Mouse (Mus musculus) spleen, embryonic (tissue): ENCODE data around the gene Sun1.

Source experiments
- CTCF ChIA-PET: fragments of 350-600 bp; sonication (Branson Sonifier 250); formaldehyde crosslinking; loops from one replicate; lab custom pipeline; 2022; lab: Charles Lee

Gene Sun1

GRCm38 (mm10) chr5:139283460-139284180, 83.2 kb downstream of the Sun1 start:
- CTCF ChIA-PET, result interaction anchor here (0.7 to 2.1 kb wide), 3 partner anchors 11 to 42 kb away, joined by 4 to 8 read pairs (median 5); partner anchors contain the start of gene Adap1

- CTCF ChIA-PET, result interaction anchor here (1.5 kb wide), 1 partner anchor 16 kb away, joined by 3 read pairs; no protein-coding TSS in a partner anchor
These were observed 85.1 kb downstream of the Sun1 start for GRCm38 (mm10) chr5:139285383-139286067.

- CTCF ChIA-PET, result no interaction called here
These were observed 85.9 kb downstream of the Sun1 start for GRCm38 (mm10) chr5:139286142-139286941.

GRCm38 (mm10) chr5:139287099-139287498, 86.7 kb downstream of the Sun1 start:
- CTCF ChIA-PET, result interaction anchor here (0.5 kb wide), 1 partner anchor 715 kb away, joined by 3 read pairs; no protein-coding TSS in a partner anchor

- CTCF ChIA-PET, result no interaction called here
These were observed 87.3 kb downstream of the Sun1 start for GRCm38 (mm10) chr5:139287787-139288186.

DNA sequence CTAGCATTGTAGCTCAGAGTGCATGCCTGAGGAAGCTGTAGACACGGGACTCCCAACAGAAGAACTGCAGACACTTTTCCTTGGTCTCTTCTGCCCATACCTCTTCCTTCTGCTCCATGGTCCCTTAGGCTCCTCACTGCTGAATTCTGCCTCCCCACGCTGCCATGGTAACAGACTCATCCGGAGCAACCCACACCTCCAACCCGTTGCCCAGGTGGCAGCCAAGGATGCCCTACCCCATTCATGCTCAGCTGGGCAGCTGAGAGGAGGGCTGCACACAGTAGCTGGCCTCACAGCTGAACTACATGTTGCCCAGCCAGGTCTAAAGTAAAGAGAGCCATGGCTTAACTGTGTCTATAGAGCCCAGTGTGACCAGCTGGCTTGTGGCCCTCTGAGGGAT, 88.2 kb downstream of the Sun1 start:
- CTCF ChIA-PET, result no interaction called here

DNA sequence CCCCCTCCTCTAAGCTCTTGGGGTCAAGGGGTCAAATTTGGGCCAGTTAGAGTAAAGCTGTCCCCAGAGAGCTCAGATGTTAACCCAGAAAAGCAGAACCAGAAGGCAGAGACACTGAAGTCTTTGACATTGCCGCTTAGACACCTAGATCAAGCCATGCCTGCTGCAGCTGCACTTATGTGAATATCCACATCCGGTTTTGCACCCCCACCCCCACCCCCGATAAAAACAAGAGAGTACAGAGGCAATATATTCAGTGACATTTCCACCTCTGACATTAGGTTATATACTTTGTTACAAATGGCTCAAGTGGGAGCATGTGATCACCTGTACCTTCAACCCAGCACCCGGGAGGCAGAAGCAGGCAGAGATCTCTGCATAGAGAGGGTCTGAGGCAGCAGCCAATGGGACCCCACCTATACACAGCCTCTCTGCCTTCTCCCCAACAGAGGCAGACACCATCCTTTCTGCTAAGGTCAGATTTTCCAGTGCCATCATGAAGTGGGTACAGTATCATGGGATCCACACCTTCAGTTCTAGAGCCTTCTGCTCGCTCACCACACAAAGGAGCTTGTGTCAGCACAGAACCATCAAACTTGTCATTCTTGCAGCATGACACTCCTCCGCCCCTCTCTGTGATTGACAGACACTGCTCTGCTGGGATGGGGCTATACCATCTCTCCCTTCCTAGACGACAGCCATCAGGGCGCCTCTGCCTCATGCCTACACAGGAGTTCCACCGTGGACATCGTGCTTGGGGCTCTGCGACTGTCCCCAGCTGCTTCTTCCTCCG, 90.2 kb downstream of the Sun1 start:
- CTCF ChIA-PET, result interaction anchor here (0.7 kb wide), 1 partner anchor 242 kb away, joined by 5 read pairs; no protein-coding TSS in a partner anchor

- CTCF ChIA-PET, result interaction anchor here (1.5 kb wide), 1 partner anchor 33 kb away, joined by 3 read pairs; the partner anchor contains the start of gene Adap1
These were observed 91.5 kb downstream of the Sun1 start for GRCm38 (mm10) chr5:139291811-139292560.

GRCm38 (mm10) chr5:139294089-139294488, 93.7 kb downstream of the Sun1 start:
- CTCF ChIA-PET, result interaction anchor here (0.5 kb wide), 1 partner anchor 10 kb away, joined by 8 read pairs; no protein-coding TSS in a partner anchor

DNA sequence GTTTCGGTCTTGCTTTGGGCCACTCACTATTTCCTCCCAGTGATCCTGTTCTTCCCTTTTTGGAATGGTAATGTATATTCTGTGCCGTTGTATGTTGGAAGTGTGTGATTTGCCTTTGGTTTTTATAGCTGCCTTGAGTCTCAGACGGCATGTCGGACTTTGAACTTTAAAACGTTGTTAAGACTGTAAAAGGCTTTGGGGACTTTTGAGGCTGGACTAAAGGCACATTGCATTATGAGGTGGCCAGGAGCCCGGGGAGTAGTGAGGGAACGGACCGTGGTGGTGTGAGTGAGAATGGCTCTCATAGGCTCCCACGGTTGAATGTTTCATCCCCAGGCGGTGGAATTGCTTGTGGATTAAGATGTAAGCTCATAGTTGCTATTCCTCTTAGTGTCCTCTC, 96.7 kb downstream of the Sun1 start:
- CTCF ChIA-PET, result interaction anchor here (0.8 kb wide), 1 partner anchor 10 kb away, joined by 3 read pairs; no protein-coding TSS in a partner anchor

GRCm38 (mm10) chr5:139297745-139298144, 97.3 kb downstream of the Sun1 start:
- CTCF ChIA-PET, result interaction anchor here (1.0 kb wide), 1 partner anchor 28 kb away, joined by 4 read pairs; the partner anchor contains the start of gene Adap1
